Mouse (Mus musculus): ENCODE data around the gene Cnga1. TPM values are rescaled to one million over a fixed set of nuclear protein-coding genes. Genes with fewer than 3 reads are reported as not detected.
"Not testable (repeated sequence)": the region's sequence is repeated elsewhere in the genome, so short reads cannot be mapped to it uniquely, and the experiment has no call there.

The Cnga1 gene
- polyA plus RNA-seq, 1 experiment from 2014 or later = not detected

DNA sequence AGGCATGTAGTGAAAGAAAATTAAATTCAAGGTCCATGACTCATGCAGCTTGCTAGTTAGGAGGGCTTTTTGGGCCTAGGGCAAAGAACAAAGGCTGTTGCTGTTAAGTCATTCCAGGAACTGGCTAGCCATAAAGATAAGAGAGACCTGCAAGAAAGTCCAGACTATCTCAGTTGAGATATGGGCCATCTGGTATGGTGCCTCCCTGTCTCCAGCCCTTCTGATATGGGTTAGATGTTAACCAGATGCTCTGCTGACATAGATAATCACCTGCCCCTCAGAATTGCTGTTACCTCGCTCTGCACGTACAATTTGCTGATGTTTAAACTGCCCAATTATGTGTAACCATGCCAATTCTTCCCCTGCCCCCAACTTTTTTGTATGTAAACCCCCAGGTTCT is 80.9 kb downstream of the Cnga1 start:
- ATAC-seq (replicated peaks); H3K27me3 ChIP-seq (replicated peaks): not testable (repeated sequence)
- WGBS = 95% methylated on average over 2 of the region's 2 CpGs

DNA sequence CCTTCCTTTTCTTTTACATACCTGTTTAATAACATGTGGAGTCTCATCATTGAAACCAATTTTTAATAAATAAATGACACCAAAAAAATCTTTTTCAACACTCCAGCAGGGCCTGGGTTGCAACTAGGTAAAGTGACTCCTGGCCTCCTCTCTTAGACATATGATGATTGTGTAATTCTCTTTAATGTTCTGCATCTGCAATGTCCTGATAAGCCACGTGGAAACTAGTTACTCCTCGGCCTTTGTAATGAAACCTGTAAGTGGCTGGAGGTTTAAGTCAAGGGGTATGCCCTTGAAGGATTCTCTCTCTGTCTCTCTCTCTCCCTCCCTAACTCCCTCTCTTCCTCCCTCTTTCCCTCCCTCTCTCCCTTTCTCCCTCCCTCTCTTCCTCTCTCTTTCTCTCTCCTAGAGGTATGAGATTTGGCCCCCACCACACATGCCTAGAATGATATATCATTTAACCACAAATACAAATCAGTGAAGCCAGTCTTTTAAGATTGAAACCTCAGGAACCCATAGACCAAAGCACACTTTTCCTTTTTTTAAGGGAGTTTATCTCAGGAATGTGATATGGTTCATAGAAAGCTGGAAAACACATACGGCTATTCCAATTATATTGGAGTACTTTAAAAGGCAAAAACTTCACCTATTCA is 83.0 kb downstream of the Cnga1 start:
- no peaks in the 10 kb centered on the region for H3K36me3 ChIP-seq (replicated peaks)
- H3K4me1 ChIP-seq = peaks cover 11% of the 10 kb centered on the region
- no peak overlapping the region for H3K4me3 ChIP-seq
- H3K27me3 ChIP-seq (replicated peaks) = no peaks in the 10 kb centered on the region
- ATAC-seq (replicated peaks) = no peak
- no peaks in the 10 kb centered on the region for H3K9me3 ChIP-seq
- no peak overlapping the region for H3K27ac ChIP-seq
- WGBS = 85% methylated on average over 3 of the region's 3 CpGs
- no peak overlapping the region for H3K9ac ChIP-seq
- H3K4me2 ChIP-seq = no peak overlapping the region

More for the DNA sequence above, 80.9 kb downstream of the Cnga1 start:
- not testable (repeated sequence) for H3K9ac ChIP-seq; H3K4me2 ChIP-seq; H3K4me3 ChIP-seq; H3K9me3 ChIP-seq; H3K36me3 ChIP-seq (replicated peaks); H3K27ac ChIP-seq; H3K4me1 ChIP-seq

DNA sequence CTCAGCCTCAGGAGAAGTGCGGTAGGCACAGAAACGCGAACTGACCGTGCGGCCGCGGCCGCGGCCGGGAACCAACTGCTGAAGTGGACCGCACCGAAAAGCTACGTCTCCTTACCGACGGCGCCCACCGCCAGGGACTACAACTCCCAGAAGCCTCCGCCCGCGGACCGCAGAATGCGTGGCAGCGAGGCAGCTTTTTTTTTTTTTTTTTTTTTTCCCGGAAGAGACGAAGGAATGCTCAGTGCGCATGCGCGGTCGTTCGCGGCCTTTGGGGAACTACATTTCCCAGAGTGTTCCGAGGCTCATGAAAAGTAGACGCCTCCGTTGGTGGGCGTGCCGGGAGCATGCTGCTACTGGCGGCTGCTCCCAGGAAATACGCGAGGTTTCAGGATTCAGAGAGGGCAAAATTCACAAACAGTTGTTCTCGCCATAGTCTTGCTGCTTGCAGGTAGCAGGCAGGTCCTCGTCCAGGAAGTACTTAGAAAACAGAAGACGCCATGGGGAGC is 84.5 kb downstream of the Cnga1 start, which contains the start of gene Nfxl1:
Nfxl1 (minus strand) TSS at position 141 of the 506 bp plus-strand sequence.
- H3K36me3 ChIP-seq (replicated peaks) = no peaks in the 10 kb centered on the region; the same call in 1 of the 2 replicates
- H3K27me3 ChIP-seq (replicated peaks) = no peaks in the 10 kb centered on the region
- WGBS = under 1% methylated on average over 42 of the region's 42 CpGs
- no peaks in the 10 kb centered on the region for H3K9me3 ChIP-seq
- peaks cover 11% of the 10 kb centered on the region for H3K4me1 ChIP-seq
- peak; percentile 98 for ATAC-seq (replicated peaks)
- peak within 1 kb of the TSS; percentile 76 for H3K27ac ChIP-seq
- peak within 1 kb of the TSS; percentile 79 for H3K4me2 ChIP-seq
- H3K4me3 ChIP-seq = peak within 1 kb of the TSS; percentile 74
- peak within 1 kb of the TSS; percentile 70 for H3K9ac ChIP-seq

DNA sequence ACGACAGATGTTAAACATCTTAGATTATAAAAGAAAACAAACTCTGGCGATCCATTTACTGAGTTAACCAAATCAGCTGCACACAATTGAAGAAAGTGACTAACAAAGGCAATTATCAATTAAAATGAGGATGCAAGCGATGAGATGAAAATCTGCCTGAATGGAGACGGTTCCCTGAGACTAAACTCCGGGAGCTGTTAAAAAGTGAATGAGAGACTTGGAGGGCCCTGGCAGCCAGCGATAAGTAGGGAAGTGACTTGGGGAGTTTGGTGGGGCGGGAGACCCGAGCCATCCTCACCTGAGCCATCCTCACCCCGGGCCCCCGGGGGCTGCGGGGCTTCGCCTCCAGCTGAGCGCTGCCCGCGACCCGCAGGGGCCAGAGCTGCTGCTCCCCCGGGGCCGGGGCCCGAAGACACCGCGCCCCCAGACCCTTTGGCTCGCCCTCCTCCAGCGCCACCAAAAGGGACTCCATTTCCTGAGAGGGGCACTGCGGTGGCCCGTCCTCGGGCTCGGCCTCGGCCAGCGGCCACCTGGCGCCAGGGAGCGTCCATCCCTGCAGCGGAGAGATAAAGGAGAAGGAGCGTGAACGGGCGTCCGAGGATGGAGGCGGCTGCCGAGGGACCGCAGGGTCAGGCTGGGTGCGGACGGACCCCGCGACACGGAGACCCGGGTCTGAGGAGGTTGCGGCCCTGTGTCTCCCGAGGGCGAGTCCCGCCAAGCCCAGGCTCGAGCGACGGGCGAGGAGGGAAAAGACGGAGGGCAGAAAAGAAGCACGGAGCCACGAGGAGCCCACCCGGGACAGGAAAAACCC is 85.2 kb downstream of the Cnga1 start:
- peak; percentile 86 for ATAC-seq (replicated peaks)
- Histone ChIP-seq H3K36me3 (replicated peaks) (no peaks in the 10 kb centered on the region; the same call in 1 of the 2 replicates), H3K4me1 (peaks cover 11% of the 10 kb centered on the region), H3K27ac (peak overlapping the region; percentile 76), H3K9me3 (no peaks in the 10 kb centered on the region), H3K4me2 (peak overlapping the region; percentile 79), H3K27me3 (replicated peaks) (no peaks in the 10 kb centered on the region), H3K4me3 (peak overlapping the region; percentile 74), H3K9ac (peak overlapping the region; percentile 70)
- WGBS = under 1% methylated on average over 57 of the region's 57 CpGs

DNA sequence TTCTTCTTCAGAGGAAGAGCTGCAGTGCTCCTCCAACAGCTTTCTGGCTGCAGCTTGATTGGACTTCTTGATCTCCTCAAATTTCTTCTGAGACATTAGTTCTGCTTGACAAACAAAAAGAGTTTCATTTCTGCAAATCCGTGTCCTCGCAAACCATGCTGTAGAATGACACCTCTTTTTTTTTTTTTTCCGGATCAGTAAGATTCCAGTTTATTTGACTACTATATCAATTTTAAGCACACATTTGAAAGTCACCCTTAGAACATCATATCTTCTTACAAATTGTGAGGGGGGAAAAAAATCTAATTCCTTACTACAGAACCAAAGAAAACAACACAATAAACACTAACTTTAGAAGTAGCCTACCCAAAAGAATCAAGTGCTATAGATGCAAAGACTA is 87.8 kb downstream of the Cnga1 start:
- H3K4me1 ChIP-seq = peaks cover 11% of the 10 kb centered on the region
- WGBS = 85% methylated on average over 3 of the region's 3 CpGs
- H3K4me2 ChIP-seq = no peak overlapping the region
- H3K27ac ChIP-seq = no peak overlapping the region
- ATAC-seq (replicated peaks) = no peak
- no peaks in the 10 kb centered on the region for H3K9me3 ChIP-seq
- H3K4me3 ChIP-seq = no peak overlapping the region
- H3K27me3 ChIP-seq (replicated peaks) = no peaks in the 10 kb centered on the region
- H3K9ac ChIP-seq = no peak overlapping the region
- peaks cover 3% of the 10 kb centered on the region; the same call in 1 of the 2 replicates for H3K36me3 ChIP-seq (replicated peaks)

Other genes with a start within 250 kb of the Cnga1 start
- 1.1 and 1.2 TPM in 2 replicates for gene Corin, start 139.8 kb downstream of the Cnga1 start, polyA plus RNA-seq (2015; fragmentation: Nextera tagmentation; extraction: Ambion mirVana)
- 13.9 and 14.5 TPM in 2 replicates for gene Nfxl1, start 84.6 kb downstream of the Cnga1 start, polyA plus RNA-seq (2015; fragmentation: Nextera tagmentation; extraction: Ambion mirVana)
- 3.0 and 3.1 TPM in 2 replicates for gene Zar1, start 63.0 kb downstream of the Cnga1 start, polyA plus RNA-seq (2015; fragmentation: Nextera tagmentation; extraction: Ambion mirVana)
- 6.2 and 7.2 TPM in 2 replicates for gene Gm5868, start 56.7 kb downstream of the Cnga1 start, polyA plus RNA-seq (2015; fragmentation: Nextera tagmentation; extraction: Ambion mirVana)
- gene Nipal1, start 3.5 kb upstream of the Cnga1 start, polyA plus RNA-seq (2015; fragmentation: Nextera tagmentation; extraction: Ambion mirVana) = 0.93 and 1.6 TPM in 2 replicates
- gene Txk, start 108.5 kb upstream of the Cnga1 start, polyA plus RNA-seq (2015; fragmentation: Nextera tagmentation; extraction: Ambion mirVana) = 0.14 and 0.17 TPM in 2 replicates
- gene Tec, start 224.2 kb upstream of the Cnga1 start, polyA plus RNA-seq (2015; fragmentation: Nextera tagmentation; extraction: Ambion mirVana) = 5.8 and 6.4 TPM in 2 replicates